Mouse (Mus musculus) thymus, postnatal 0 days (tissue): ENCODE results near the gene Olfr484. TPM values are rescaled to one million over a fixed set of nuclear protein-coding genes. Genes with fewer than 3 reads are reported as not detected.
"Not testable (repeated sequence)": the region's sequence is repeated elsewhere in the genome, so short reads cannot be mapped to it uniquely, and the experiment has no call there.

Source experiments
- DNase-seq: peaks from one replicate; pipeline ENCODE4 v3.0.0-alpha.2; 2015; ENCODE audit warnings: low spot score
- polyA plus RNA-seq: library from polyadenylated mRNA; unstranded; fragments of >200 nt; fragmentation: Nextera tagmentation; extraction: Ambion mirVana; gene quantifications from 2 replicates; pipeline ENCODE4 v1.2.1, GENCODE M21; 2015

Olfr484 gene
- polyA plus RNA-seq: not detected in 2 replicates

GRCm38 (mm10) chr7:108127349-108127748 lies at the start of gene Olfr484:
Gene Olfr484 (minus strand): TSS chr7:108127449.
- no peak for DNase-seq

GRCm38 (mm10) chr7:108172642-108173041 lies 45.4 kb upstream of the Olfr484 start, which contains the start of gene Olfr486:
Gene Olfr486 (minus strand): TSS chr7:108172742.
- not testable (repeated sequence) for DNase-seq

- no peak for DNase-seq
Observed at GRCm38 (mm10) chr7:108159771-108160170, 32.5 kb upstream of the Olfr484 start, which contains the start of gene Olfr485. Gene Olfr485 (minus strand): TSS chr7:108159871.

GRCm38 (mm10) chr7:108121416-108121815 lies 5.8 kb downstream of the Olfr484 start:
- no peak for DNase-seq

GRCm38 (mm10) chr7:108120681-108121080 lies 6.6 kb downstream of the Olfr484 start:
- no peak for DNase-seq

- no peak for DNase-seq
Observed at GRCm38 (mm10) chr7:108100549-108100948, 26.7 kb downstream of the Olfr484 start, which contains the start of gene Olfr483. Gene Olfr483 (plus strand): TSS chr7:108100849.

- no peak for DNase-seq
Observed at GRCm38 (mm10) chr7:108097486-108097885, 29.8 kb downstream of the Olfr484 start, which contains the start of gene Olfr482. Gene Olfr482 (minus strand): TSS chr7:108097586.

- DNase-seq: no peak
Observed at GRCm38 (mm10) chr7:108079555-108079954, 47.7 kb downstream of the Olfr484 start, which contains the start of gene Olfr481. Gene Olfr481 (plus strand): TSS chr7:108079855.

Other genes with a start within 250 kb of the Olfr484 start
- not detected in 2 replicates for gene Olfr472, start 229.5 kb downstream of the Olfr484 start, polyA plus RNA-seq
- gene Olfr473, start 197.0 kb downstream of the Olfr484 start, polyA plus RNA-seq: not detected in 2 replicates
- not detected in 2 replicates for gene Olfr474, start 172.8 kb downstream of the Olfr484 start, polyA plus RNA-seq
- not detected in 2 replicates for gene Olfr476, start 162.6 kb downstream of the Olfr484 start, polyA plus RNA-seq
- not detected in 2 replicates for gene Olfr477, start 140.8 kb downstream of the Olfr484 start, polyA plus RNA-seq
- not detected in 2 replicates for gene Olfr478, start 93.5 kb downstream of the Olfr484 start, polyA plus RNA-seq
- gene Olfr479, start 76.8 kb downstream of the Olfr484 start, polyA plus RNA-seq: not detected in 2 replicates
- gene Olfr480, start 60.1 kb downstream of the Olfr484 start, polyA plus RNA-seq: not detected in 2 replicates
- gene Olfr481, start 47.6 kb downstream of the Olfr484 start, polyA plus RNA-seq: not detected in 2 replicates
- 0.09 and 0.10 TPM in 2 replicates for gene Olfr482, start 29.9 kb downstream of the Olfr484 start, polyA plus RNA-seq
- not detected in 2 replicates for gene Olfr483, start 26.6 kb downstream of the Olfr484 start, polyA plus RNA-seq
- not detected in 2 replicates for gene Olfr485, start 32.4 kb upstream of the Olfr484 start, polyA plus RNA-seq
- not detected in 2 replicates for gene Olfr486, start 45.3 kb upstream of the Olfr484 start, polyA plus RNA-seq
- gene Olfr487, start 87.2 kb upstream of the Olfr484 start, polyA plus RNA-seq: not detected in 2 replicates
- gene Olfr488, start 130.9 kb upstream of the Olfr484 start, polyA plus RNA-seq: not detected in 2 replicates
- gene Olfr490, start 161.5 kb upstream of the Olfr484 start, polyA plus RNA-seq: not detected in 2 replicates
- gene Olfr491, start 186.0 kb upstream of the Olfr484 start, polyA plus RNA-seq: not detected in 2 replicates
- gene Olfr492, start 196.2 kb upstream of the Olfr484 start, polyA plus RNA-seq: not detected in 2 replicates
- gene Olfr493, start 219.5 kb upstream of the Olfr484 start, polyA plus RNA-seq: not detected in 2 replicates
- gene Olfr494, start 237.9 kb upstream of the Olfr484 start, polyA plus RNA-seq: not detected in 2 replicates